Mouse (Mus musculus): Measurements from ENCODE around the gene Gabarap.
A peak's percentile ranks its signal among the peaks of the same experiment; 100 is the strongest.

The Gabarap gene

GRCm38 (mm10) chr11:70020731-70021263 is 29.9 kb downstream of the Gabarap start:
- DNase-seq (ENCODE audit: low spot score in 2 of 2): peak; percentile 83 to 90

GRCm38 (mm10) chr11:70021264-70022132 is 30.6 kb downstream of the Gabarap start:
- peak; percentile 99 for DNase-seq (ENCODE audit: low spot score in 2 of 2)

GRCm38 (mm10) chr11:70023481-70024150 is 32.7 kb downstream of the Gabarap start:
- DNase-seq (ENCODE audit: low spot score in 2 of 2): peak in 1 of 2 experiments; percentile 69

GRCm38 (mm10) chr11:70024151-70024514 is 33.2 kb downstream of the Gabarap start:
- DNase-seq (ENCODE audit: low spot score in 2 of 2): no peak

GRCm38 (mm10) chr11:70026689-70027088 is 35.7 kb downstream of the Gabarap start:
- peak; percentile 63 to 74 for DNase-seq (ENCODE audit: low spot score in 2 of 2)

- DNase-seq (ENCODE audit: low spot score in 2 of 2): peak; percentile 63 to 72
These were observed 36.5 kb downstream of the Gabarap start for GRCm38 (mm10) chr11:70027397-70027796.

- DNase-seq (ENCODE audit: low spot score in 2 of 2): no peak
These were observed 37.6 kb downstream of the Gabarap start for GRCm38 (mm10) chr11:70028401-70029129.

GRCm38 (mm10) chr11:70029130-70029801 is 38.3 kb downstream of the Gabarap start:
- peak; percentile 95 to 98 for DNase-seq (ENCODE audit: low spot score in 2 of 2)

GRCm38 (mm10) chr11:70029829-70030550 is 39.0 kb downstream of the Gabarap start:
- no peak for DNase-seq (ENCODE audit: low spot score in 2 of 2)

GRCm38 (mm10) chr11:70030651-70031320 is 39.8 kb downstream of the Gabarap start:
- DNase-seq (ENCODE audit: low spot score in 2 of 2): no peak

GRCm38 (mm10) chr11:70031321-70031670 is 40.4 kb downstream of the Gabarap start:
- no peak for DNase-seq (ENCODE audit: low spot score in 2 of 2)

GRCm38 (mm10) chr11:70038174-70038573 is 47.2 kb downstream of the Gabarap start:
- DNase-seq (ENCODE audit: low spot score in 2 of 2): no peak

- no peak for DNase-seq (ENCODE audit: low spot score in 2 of 2)
These were observed 48.7 kb downstream of the Gabarap start for GRCm38 (mm10) chr11:70039631-70040030.

- DNase-seq (ENCODE audit: low spot score in 2 of 2): peak in 1 of 2 experiments; percentile 71
These were observed 49.2 kb downstream of the Gabarap start for GRCm38 (mm10) chr11:70040184-70040583.

- peak in 1 of 2 experiments; percentile 22 for DNase-seq (ENCODE audit: low spot score in 2 of 2)
These were observed 51.6 kb downstream of the Gabarap start for GRCm38 (mm10) chr11:70042309-70043085.

- DNase-seq (ENCODE audit: low spot score in 2 of 2): peak in 1 of 2 experiments; percentile 24
These were observed 52.7 kb downstream of the Gabarap start for GRCm38 (mm10) chr11:70043665-70044064.
